Mouse (Mus musculus): Measurements from ENCODE around the gene Gm10073. TPM values are rescaled to one million over a fixed set of nuclear protein-coding genes. Genes with fewer than 3 reads are reported as not detected.
"Not testable (repeated sequence)": the region's sequence is repeated elsewhere in the genome, so short reads cannot be mapped to it uniquely, and the experiment has no call there.

The Gm10073 gene
- polyA plus RNA-seq, 1 experiment, result not detected

- 82% methylated on average over 11 of the region's 11 CpGs for WGBS
- Histone ChIP-seq H3K4me1 (ENCODE audit: control insufficient read depth, insufficient read depth, low read length) (no peaks in the 10 kb centered on the region), H3K27ac (ENCODE audit: insufficient read depth, low read depth, low read length) (no peak overlapping the region), H3K4me3 (ENCODE audit: insufficient read depth, low read depth, low read length) (no peak overlapping the region)
- TF ChIP-seq POLR2A (IDR thresholded peaks at IDR 0.05; ENCODE audit: insufficient read depth, low read depth, low read length) (no peak), CTCF (IDR thresholded peaks at IDR 0.05; ENCODE audit: insufficient read depth, low read depth, low read length) (no peak)
Measured at GRCm38 (mm10) chr8:106584942-106585670, 11.8 kb upstream of the Gm10073 start.

GRCm38 (mm10) chr8:106581344-106582088 lies 8.3 kb upstream of the Gm10073 start:
- TF ChIP-seq POLR2A (IDR thresholded peaks at IDR 0.05; ENCODE audit: insufficient read depth, low read depth, low read length), result no peak
- no peak for TF ChIP-seq CTCF (IDR thresholded peaks at IDR 0.05; ENCODE audit: insufficient read depth, low read depth, low read length)
- 77% methylated on average over 6 of the region's 6 CpGs for WGBS
- no peak overlapping the region for H3K4me3 ChIP-seq (ENCODE audit: insufficient read depth, low read depth, low read length)
- peaks cover 5% of the 10 kb centered on the region; the same call in 1 of the 2 replicates for H3K4me1 ChIP-seq (ENCODE audit: control insufficient read depth, insufficient read depth, low read length)
- no peak overlapping the region for H3K27ac ChIP-seq (ENCODE audit: insufficient read depth, low read depth, low read length)

- H3K4me1 ChIP-seq (ENCODE audit: control insufficient read depth, insufficient read depth, low read length), result peaks cover 5% of the 10 kb centered on the region; the same call in 1 of the 2 replicates
- TF ChIP-seq POLR2A (IDR thresholded peaks at IDR 0.05; ENCODE audit: insufficient read depth, low read depth, low read length) (no peak), CTCF (IDR thresholded peaks at IDR 0.05; ENCODE audit: insufficient read depth, low read depth, low read length) (no peak)
- H3K27ac ChIP-seq (ENCODE audit: insufficient read depth, low read depth, low read length), result no peak overlapping the region
- 93% methylated on average over 2 of the region's 2 CpGs for WGBS
- no peak overlapping the region for H3K4me3 ChIP-seq (ENCODE audit: insufficient read depth, low read depth, low read length)
Measured at GRCm38 (mm10) chr8:106579510-106579909, 6.2 kb upstream of the Gm10073 start.

GRCm38 (mm10) chr8:106576849-106577555 lies 3.7 kb upstream of the Gm10073 start:
- H3K27ac ChIP-seq (ENCODE audit: insufficient read depth, low read depth, low read length), result no peak overlapping the region
- H3K4me1 ChIP-seq (ENCODE audit: control insufficient read depth, insufficient read depth, low read length), result peaks cover 5% of the 10 kb centered on the region; the same call in 1 of the 2 replicates

GRCm38 (mm10) chr8:106574283-106574682 lies 1.0 kb upstream of the Gm10073 start:
- WGBS, result 94% methylated on average over 4 of the region's 4 CpGs
- TF ChIP-seq CTCF (IDR thresholded peaks at IDR 0.05; ENCODE audit: insufficient read depth, low read depth, low read length) (no peak), POLR2A (IDR thresholded peaks at IDR 0.05; ENCODE audit: insufficient read depth, low read depth, low read length) (no peak)
- peaks cover 5% of the 10 kb centered on the region; the same call in 1 of the 2 replicates for H3K4me1 ChIP-seq (ENCODE audit: control insufficient read depth, insufficient read depth, low read length)
- H3K4me3 ChIP-seq (ENCODE audit: insufficient read depth, low read depth, low read length), result no peak overlapping the region
- H3K27ac ChIP-seq (ENCODE audit: insufficient read depth, low read depth, low read length), result no peak overlapping the region

More at GRCm38 (mm10) chr8:106576849-106577555, 3.7 kb upstream of the Gm10073 start:
- 33% methylated on average over 6 of the region's 6 CpGs for WGBS
- no peak overlapping the region for H3K4me3 ChIP-seq (ENCODE audit: insufficient read depth, low read depth, low read length)
- TF ChIP-seq CTCF (IDR thresholded peaks at IDR 0.05; ENCODE audit: insufficient read depth, low read depth, low read length) (no peak), POLR2A (IDR thresholded peaks at IDR 0.05; ENCODE audit: insufficient read depth, low read depth, low read length) (no peak)

GRCm38 (mm10) chr8:106572175-106572574 lies 1.1 kb downstream of the Gm10073 start:
- H3K4me1 ChIP-seq (ENCODE audit: control insufficient read depth, insufficient read depth, low read length); H3K4me3 ChIP-seq (ENCODE audit: insufficient read depth, low read depth, low read length); H3K27ac ChIP-seq (ENCODE audit: insufficient read depth, low read depth, low read length): not testable (repeated sequence)
- 88% methylated on average over 1 of the region's 1 CpGs for WGBS

GRCm38 (mm10) chr8:106571551-106572172 lies 1.6 kb downstream of the Gm10073 start:
- no peaks in the 10 kb centered on the region for H3K4me1 ChIP-seq (ENCODE audit: control insufficient read depth, insufficient read depth, low read length)
- TF ChIP-seq POLR2A (IDR thresholded peaks at IDR 0.05; ENCODE audit: insufficient read depth, low read depth, low read length), result no peak
- TF ChIP-seq CTCF (IDR thresholded peaks at IDR 0.05; ENCODE audit: insufficient read depth, low read depth, low read length), result no peak
- no peak overlapping the region for H3K27ac ChIP-seq (ENCODE audit: insufficient read depth, low read depth, low read length)
- H3K4me3 ChIP-seq (ENCODE audit: insufficient read depth, low read depth, low read length), result no peak overlapping the region
- 92% methylated on average over 5 of the region's 5 CpGs for WGBS

- TF ChIP-seq POLR2A (IDR thresholded peaks at IDR 0.05; ENCODE audit: insufficient read depth, low read depth, low read length) (no peak), CTCF (IDR thresholded peaks at IDR 0.05; ENCODE audit: insufficient read depth, low read depth, low read length) (no peak)
- no peak overlapping the region for H3K27ac ChIP-seq (ENCODE audit: insufficient read depth, low read depth, low read length)
- no peak overlapping the region for H3K4me3 ChIP-seq (ENCODE audit: insufficient read depth, low read depth, low read length)
- WGBS, result 95% methylated on average over 4 of the region's 4 CpGs
- no peaks in the 10 kb centered on the region for H3K4me1 ChIP-seq (ENCODE audit: control insufficient read depth, insufficient read depth, low read length)
Measured at GRCm38 (mm10) chr8:106570386-106570785, 2.9 kb downstream of the Gm10073 start.

Data from olfactory bulb, adult 2 months (tissue).